Mouse (Mus musculus): ENCODE measurements around the gene Gm20708. TPM values are rescaled to one million over a fixed set of nuclear protein-coding genes. Genes with fewer than 3 reads are reported as not detected.

Gene Gm20708
- polyA plus RNA-seq, 1 experiment from 2014 or later, result 1.6 TPM

DNA sequence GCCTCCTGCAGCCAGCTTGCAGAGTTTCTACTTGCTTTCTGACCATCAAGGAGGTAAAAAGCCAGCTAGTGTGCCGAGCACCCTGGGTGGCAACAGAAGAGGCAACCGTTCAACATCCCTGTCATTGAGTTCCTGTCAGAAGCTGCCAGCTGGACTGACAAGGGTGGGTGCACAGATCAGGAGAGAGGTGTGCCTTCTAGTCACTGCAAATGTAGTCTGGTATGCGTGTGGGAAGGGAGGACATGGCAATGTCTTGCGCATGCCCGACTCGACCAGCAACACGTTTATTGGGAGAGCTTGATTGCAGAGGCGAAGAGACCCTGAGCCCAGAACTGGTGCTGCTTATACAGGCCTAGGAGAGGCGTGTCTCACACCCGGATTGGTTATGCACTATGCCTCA lies 48.0 kb downstream of the Gm20708 start:
- WGBS, result 91% methylated on average over 10 of the region's 10 CpGs
- no peaks in the 10 kb centered on the region for H3K9me3 ChIP-seq (replicated peaks; ENCODE audit: control insufficient read depth, low read length, poor library complexity, severe bottlenecking)
- H3K36me3 ChIP-seq (ENCODE audit: control insufficient read depth, insufficient read depth, low read length), result no peaks in the 10 kb centered on the region
- no peaks in the 10 kb centered on the region for H3K4me1 ChIP-seq (ENCODE audit: control insufficient read depth, insufficient read depth, low read length)
- H3K27me3 ChIP-seq (ENCODE audit: control insufficient read depth, insufficient read depth, low read depth, low read length), result 0 out of 2 replicates have a peak, but pooled peaks cover 5% of the 10 kb centered on the region
- H3K9ac ChIP-seq (ENCODE audit: low read depth, low read length), result no peak overlapping the region
- no peak overlapping the region for H3K27ac ChIP-seq (ENCODE audit: low read length)
- ATAC-seq, result no peak
- H3K4me3 ChIP-seq (ENCODE audit: low read depth, low read length), result no peak overlapping the region
- no peak overlapping the region for H3K4me2 ChIP-seq (ENCODE audit: low read length)

DNA sequence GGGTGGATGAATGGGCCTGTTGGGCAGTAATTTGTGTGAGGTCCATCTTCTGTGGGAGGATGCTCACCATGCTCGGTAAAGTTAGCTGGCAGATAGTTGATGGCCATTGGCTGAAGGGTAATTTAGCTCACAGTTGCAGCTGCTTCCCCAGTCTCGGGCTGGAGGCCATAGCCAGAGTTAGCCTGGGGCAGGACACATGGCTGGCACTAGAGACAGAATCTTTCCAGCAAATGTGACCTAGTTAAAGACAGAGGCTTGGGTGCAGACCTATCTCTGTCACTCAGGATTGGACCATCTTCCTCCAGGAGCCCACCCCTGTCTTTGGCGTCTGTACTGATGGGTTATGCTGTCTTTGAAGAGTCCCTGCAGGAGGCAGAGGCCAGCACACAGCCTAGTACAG lies 48.9 kb downstream of the Gm20708 start:
- no peak for ATAC-seq
- Histone ChIP-seq H3K4me2 (ENCODE audit: low read length) (no peak overlapping the region), H3K4me3 (ENCODE audit: low read depth, low read length) (no peak overlapping the region), H3K36me3 (ENCODE audit: control insufficient read depth, insufficient read depth, low read length) (no peaks in the 10 kb centered on the region), H3K27me3 (ENCODE audit: control insufficient read depth, insufficient read depth, low read depth, low read length) (0 out of 2 replicates have a peak, but pooled peaks cover 5% of the 10 kb centered on the region), H3K4me1 (ENCODE audit: control insufficient read depth, insufficient read depth, low read length) (no peaks in the 10 kb centered on the region), H3K9me3 (replicated peaks; ENCODE audit: control insufficient read depth, low read length, poor library complexity, severe bottlenecking) (no peaks in the 10 kb centered on the region), H3K27ac (ENCODE audit: low read length) (no peak overlapping the region), H3K9ac (ENCODE audit: low read depth, low read length) (no peak overlapping the region)
- WGBS, result 67% methylated on average over 3 of the region's 3 CpGs

DNA sequence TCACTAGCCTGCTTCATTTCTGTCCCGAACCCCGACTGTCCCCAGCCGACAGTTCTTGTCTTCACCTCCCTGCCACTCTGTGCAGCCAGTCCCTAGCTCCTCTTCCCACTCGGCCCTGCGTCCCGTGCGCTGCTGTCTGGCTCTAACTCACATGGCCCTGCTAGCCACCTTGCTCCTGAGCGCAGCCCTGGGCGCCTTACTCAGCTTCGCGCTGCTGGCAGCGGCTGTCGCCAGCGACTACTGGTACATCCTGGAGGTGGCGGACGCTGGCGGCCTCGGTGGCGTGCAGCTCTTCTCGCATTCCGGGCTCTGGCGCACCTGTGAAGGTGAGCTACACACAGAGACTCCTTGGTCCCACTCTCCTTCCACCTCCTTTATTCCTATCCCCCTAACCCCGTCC lies 51.1 kb downstream of the Gm20708 start, which contains the start of gene Tmem235:
Gene Tmem235 (plus strand): TSS at position 152 of the 400 bp plus-strand sequence.
- 4% methylated on average over 23 of the region's 23 CpGs for WGBS
- Histone ChIP-seq H3K27ac (ENCODE audit: low read length) (no peak within 1 kb of the TSS), H3K4me3 (ENCODE audit: low read depth, low read length) (no peak within 1 kb of the TSS), H3K9ac (ENCODE audit: low read depth, low read length) (no peak within 1 kb of the TSS), H3K36me3 (ENCODE audit: control insufficient read depth, insufficient read depth, low read length) (no peaks in the 10 kb centered on the region), H3K4me1 (ENCODE audit: control insufficient read depth, insufficient read depth, low read length) (no peaks in the 10 kb centered on the region), H3K27me3 (ENCODE audit: control insufficient read depth, insufficient read depth, low read depth, low read length) (0 out of 2 replicates have a peak, but pooled peaks cover 5% of the 10 kb centered on the region), H3K4me2 (ENCODE audit: low read length) (no peak within 1 kb of the TSS), H3K9me3 (replicated peaks; ENCODE audit: control insufficient read depth, low read length, poor library complexity, severe bottlenecking) (no peaks in the 10 kb centered on the region)
- ATAC-seq, result no peak

DNA sequence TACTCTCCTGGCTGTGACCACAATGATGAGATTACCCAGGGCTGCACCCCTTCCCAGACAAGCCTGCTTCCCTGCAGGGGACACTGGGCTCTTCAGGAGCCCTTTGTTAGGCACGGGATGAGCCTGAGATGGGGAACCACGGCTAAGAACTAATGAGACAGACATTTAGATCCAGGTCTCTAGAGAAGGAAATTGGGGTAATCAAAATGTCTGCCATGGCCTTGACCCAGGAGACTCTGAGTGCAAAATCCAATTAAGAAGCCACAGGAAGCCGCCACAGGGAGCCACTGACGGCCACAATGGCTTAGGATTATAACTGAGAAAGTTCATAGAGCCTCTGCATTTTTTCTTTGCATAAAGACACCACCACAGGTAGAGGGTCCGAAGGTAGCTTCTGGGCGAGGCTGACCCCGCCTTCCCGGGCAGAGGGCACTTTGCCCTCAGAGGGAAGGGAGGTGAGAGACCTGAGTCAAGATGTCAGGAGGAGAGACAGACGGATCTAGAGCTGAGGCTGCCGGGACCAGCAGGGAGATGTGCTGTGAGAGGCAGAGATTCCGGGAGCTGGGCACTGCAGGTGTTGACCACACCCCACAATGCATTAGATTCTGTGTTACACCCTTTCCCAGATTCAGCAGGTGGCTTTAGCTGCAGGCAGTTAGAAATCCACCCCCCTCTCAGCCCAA lies 53.8 kb downstream of the Gm20708 start:
- Histone ChIP-seq H3K27ac (ENCODE audit: low read length) (no peak overlapping the region), H3K4me3 (ENCODE audit: low read depth, low read length) (no peak overlapping the region), H3K4me1 (ENCODE audit: control insufficient read depth, insufficient read depth, low read length) (no peaks in the 10 kb centered on the region; the same call in 1 of the 2 replicates), H3K4me2 (ENCODE audit: low read length) (no peak overlapping the region), H3K27me3 (ENCODE audit: control insufficient read depth, insufficient read depth, low read depth, low read length) (0 out of 2 replicates have a peak, but pooled peaks cover 5% of the 10 kb centered on the region), H3K36me3 (ENCODE audit: control insufficient read depth, insufficient read depth, low read length) (no peaks in the 10 kb centered on the region), H3K9ac (ENCODE audit: low read depth, low read length) (no peak overlapping the region), H3K9me3 (replicated peaks; ENCODE audit: control insufficient read depth, low read length, poor library complexity, severe bottlenecking) (no peaks in the 10 kb centered on the region)
- 24% methylated on average over 11 of the region's 11 CpGs for WGBS
- no peak for ATAC-seq

DNA sequence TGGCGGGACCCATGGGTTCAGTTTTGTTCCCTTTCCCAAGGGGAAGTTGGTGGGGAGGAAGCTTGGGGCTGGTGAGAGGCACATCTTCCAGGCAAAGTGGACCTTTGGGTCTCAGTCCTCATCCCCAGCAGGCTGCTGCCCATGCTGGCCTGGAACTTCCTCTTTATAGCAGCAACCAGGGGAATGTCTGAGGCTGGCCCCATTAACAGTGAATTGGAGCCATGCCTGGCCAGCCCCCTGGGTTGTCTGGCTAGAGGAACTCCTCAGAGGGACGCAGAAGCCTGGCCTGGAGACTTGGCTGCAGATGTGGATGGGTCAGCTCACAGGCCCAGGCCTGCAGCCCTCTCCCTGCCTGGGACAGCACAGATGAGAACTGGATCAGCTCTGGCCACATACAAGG lies 55.3 kb downstream of the Gm20708 start:
- no peaks in the 10 kb centered on the region; the same call in 1 of the 2 replicates for H3K4me1 ChIP-seq (ENCODE audit: control insufficient read depth, insufficient read depth, low read length)
- no peak overlapping the region for H3K9ac ChIP-seq (ENCODE audit: low read depth, low read length)
- H3K27me3 ChIP-seq (ENCODE audit: control insufficient read depth, insufficient read depth, low read depth, low read length), result 0 out of 2 replicates have a peak, but pooled peaks cover 5% of the 10 kb centered on the region
- no peak overlapping the region for H3K4me2 ChIP-seq (ENCODE audit: low read length)
- WGBS, result 82% methylated on average over 2 of the region's 2 CpGs
- H3K36me3 ChIP-seq (ENCODE audit: control insufficient read depth, insufficient read depth, low read length), result no peaks in the 10 kb centered on the region
- no peak overlapping the region for H3K4me3 ChIP-seq (ENCODE audit: low read depth, low read length)
- ATAC-seq, result no peak
- H3K27ac ChIP-seq (ENCODE audit: low read length), result no peak overlapping the region
- no peaks in the 10 kb centered on the region for H3K9me3 ChIP-seq (replicated peaks; ENCODE audit: control insufficient read depth, low read length, poor library complexity, severe bottlenecking)

DNA sequence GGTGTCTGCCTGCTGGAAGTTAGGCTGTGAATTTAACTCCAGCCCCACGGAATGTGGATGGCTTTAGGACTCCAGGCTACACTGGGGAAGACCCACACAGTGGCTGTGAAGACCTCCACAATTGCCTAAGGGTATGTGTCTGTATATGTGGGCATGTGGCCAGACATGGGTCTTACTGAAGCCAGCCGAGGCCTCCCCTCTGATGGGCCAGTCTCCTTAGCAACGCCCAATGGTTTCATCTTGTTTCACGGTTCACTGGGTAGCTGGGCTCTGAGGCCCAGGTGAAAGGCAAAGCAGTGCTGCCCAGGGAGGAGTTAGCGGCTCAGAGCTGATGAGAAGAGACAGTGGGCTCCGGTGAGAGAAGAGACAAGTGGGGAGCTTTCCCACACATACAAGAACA lies 56.5 kb downstream of the Gm20708 start:
- Histone ChIP-seq H3K27ac (ENCODE audit: low read length) (no peak overlapping the region), H3K36me3 (ENCODE audit: control insufficient read depth, insufficient read depth, low read length) (no peaks in the 10 kb centered on the region), H3K4me2 (ENCODE audit: low read length) (no peak overlapping the region), H3K9ac (ENCODE audit: low read depth, low read length) (no peak overlapping the region), H3K4me3 (ENCODE audit: low read depth, low read length) (no peak overlapping the region), H3K4me1 (ENCODE audit: control insufficient read depth, insufficient read depth, low read length) (peaks cover 2% of the 10 kb centered on the region; the same call in 1 of the 2 replicates), H3K27me3 (ENCODE audit: control insufficient read depth, insufficient read depth, low read depth, low read length) (0 out of 2 replicates have a peak, but pooled peaks cover 3% of the 10 kb centered on the region), H3K9me3 (replicated peaks; ENCODE audit: control insufficient read depth, low read length, poor library complexity, severe bottlenecking) (no peaks in the 10 kb centered on the region)
- 5% methylated on average over 6 of the region's 6 CpGs for WGBS
- no peak for ATAC-seq

DNA sequence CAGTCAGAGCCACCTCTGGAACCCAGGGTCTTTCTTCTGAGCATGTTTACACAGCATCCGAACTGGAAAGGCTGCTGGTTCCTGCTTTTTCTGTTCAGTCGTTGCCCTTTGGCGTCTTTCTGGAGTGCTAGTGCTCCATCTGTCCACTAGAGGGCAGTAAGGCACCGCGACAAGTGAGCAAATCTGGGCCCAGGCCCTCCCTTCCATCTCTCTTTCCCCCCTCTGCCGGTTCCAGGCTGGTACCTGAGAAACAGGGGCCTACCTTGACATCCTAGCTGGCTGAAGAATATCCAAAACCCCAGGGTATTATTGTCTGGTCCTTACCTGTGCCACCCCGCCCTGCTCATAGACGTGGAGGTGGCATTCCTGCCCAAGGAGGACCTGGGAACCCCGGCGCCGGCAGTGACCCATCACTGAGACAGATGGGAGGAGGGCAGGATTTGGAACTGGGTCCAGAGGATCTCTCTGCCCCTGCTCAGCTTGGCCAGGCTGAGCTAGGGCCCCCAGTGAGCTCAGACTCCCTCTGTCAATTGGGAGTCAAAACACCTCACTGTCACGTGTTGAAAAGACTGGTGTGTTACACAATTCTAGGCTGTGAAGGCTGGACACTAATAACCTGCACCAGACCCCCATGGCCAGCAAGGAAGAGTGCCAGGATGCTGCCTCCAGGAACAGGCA lies 61.4 kb downstream of the Gm20708 start:
- Histone ChIP-seq H3K36me3 (ENCODE audit: control insufficient read depth, insufficient read depth, low read length) (no peaks in the 10 kb centered on the region), H3K4me3 (ENCODE audit: low read depth, low read length) (no peak overlapping the region), H3K4me1 (ENCODE audit: control insufficient read depth, insufficient read depth, low read length) (peaks cover 7% of the 10 kb centered on the region), H3K9me3 (replicated peaks; ENCODE audit: control insufficient read depth, low read length, poor library complexity, severe bottlenecking) (no peaks in the 10 kb centered on the region), H3K27me3 (ENCODE audit: control insufficient read depth, insufficient read depth, low read depth, low read length) (no peaks in the 10 kb centered on the region), H3K4me2 (ENCODE audit: low read length) (0 out of 2 replicates have a peak overlapping the region, but pooled peaks have one; percentile 7), H3K9ac (ENCODE audit: low read depth, low read length) (peak overlapping the region; percentile 58; the same call in 1 of the 2 replicates), H3K27ac (ENCODE audit: low read length) (no peak overlapping the region)
- ATAC-seq, result peak; percentile 15; the same call in 1 of the 2 replicates
- WGBS, result 36% methylated on average over 12 of the region's 12 CpGs

DNA sequence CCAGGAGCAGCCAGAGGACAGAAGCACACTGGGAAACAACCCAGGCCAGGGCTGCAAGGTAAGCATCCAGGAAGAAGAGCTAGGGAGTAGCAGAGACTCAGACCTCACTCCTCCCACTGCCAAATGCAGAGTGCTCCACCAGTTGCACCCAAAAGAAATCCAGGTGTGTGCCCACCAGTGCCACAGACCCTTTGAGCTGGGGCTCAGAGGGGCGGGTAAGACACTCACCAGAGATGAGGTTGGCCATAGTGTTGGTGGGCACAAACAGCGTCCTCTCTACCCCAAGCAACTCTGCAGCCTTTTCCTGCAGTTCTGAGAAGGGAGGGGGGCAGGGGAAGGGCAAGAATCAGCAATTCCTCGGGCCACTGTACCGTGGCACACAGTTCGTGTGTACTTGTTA lies 61.9 kb downstream of the Gm20708 start:
- H3K4me3 ChIP-seq (ENCODE audit: low read depth, low read length), result no peak overlapping the region
- H3K4me2 ChIP-seq (ENCODE audit: low read length), result no peak overlapping the region
- peak overlapping the region; percentile 36 for H3K9ac ChIP-seq (ENCODE audit: low read depth, low read length)
- no peaks in the 10 kb centered on the region for H3K36me3 ChIP-seq (ENCODE audit: control insufficient read depth, insufficient read depth, low read length)
- 67% methylated on average over 5 of the region's 5 CpGs for WGBS
- H3K27me3 ChIP-seq (ENCODE audit: control insufficient read depth, insufficient read depth, low read depth, low read length), result no peaks in the 10 kb centered on the region
- no peaks in the 10 kb centered on the region for H3K9me3 ChIP-seq (replicated peaks; ENCODE audit: control insufficient read depth, low read length, poor library complexity, severe bottlenecking)
- H3K4me1 ChIP-seq (ENCODE audit: control insufficient read depth, insufficient read depth, low read length), result peaks cover 7% of the 10 kb centered on the region
- no peak for ATAC-seq
- H3K27ac ChIP-seq (ENCODE audit: low read length), result no peak overlapping the region

Data from midbrain, embryonic 16.5 days (tissue).